In genomic region chr12:15122586-15123212, GRCm38 (mm10) we compare ENCODE assay signal across 18 mouse cellular contexts.
"Had no signal": no experiment of that assay in that cellular context is flagged by ENCODE, and none has a peak within 500 bp of the region (broad histone marks: within the 10 kb centered on the region; RNA-seq: fewer than 3 reads in every experiment).

No protein-coding gene starts in this region.

- ATAC-seq: liver, postnatal 0 days; lung, postnatal 0 days; midbrain, embryonic 13.5 days had no signal

- H3K4me3 ChIP-seq: limb, embryonic 12.5 days; limb, embryonic 15.5 days; megakaryocyte, embryonic 14.5 days; midbrain, embryonic 10.5 days; midbrain, embryonic 13.5 days had no signal

- H3K27ac ChIP-seq: kidney, postnatal 0 days; limb, embryonic 12.5 days; limb, embryonic 15.5 days; liver, embryonic 14.5 days; macrophage; midbrain, embryonic 10.5 days; midbrain, embryonic 13.5 days; stomach, postnatal 0 days had no signal

- H3K4me2 ChIP-seq: limb, embryonic 12.5 days; limb, embryonic 15.5 days; liver, embryonic 11.5 days; lung, embryonic 14.5 days; midbrain, embryonic 13.5 days had no signal

- H3K9ac ChIP-seq: limb, embryonic 12.5 days; limb, embryonic 15.5 days; liver, embryonic 14.5 days; liver, postnatal 0 days; lung, embryonic 14.5 days; midbrain, embryonic 13.5 days had no signal

- H3K27me3 ChIP-seq: limb, embryonic 12.5 days; limb, embryonic 15.5 days; megakaryocyte, embryonic 14.5 days; midbrain, embryonic 13.5 days had no signal

- H3K36me3 ChIP-seq: limb, embryonic 12.5 days; limb, embryonic 15.5 days; midbrain, embryonic 10.5 days; midbrain, embryonic 13.5 days had no signal

- H3K9me3 ChIP-seq: limb, embryonic 12.5 days; limb, embryonic 15.5 days; megakaryocyte, embryonic 14.5 days; midbrain, embryonic 10.5 days; midbrain, embryonic 13.5 days had no signal

- H3K4me1 ChIP-seq: limb, embryonic 12.5 days; limb, embryonic 15.5 days; megakaryocyte, embryonic 14.5 days; midbrain, embryonic 10.5 days; midbrain, embryonic 13.5 days had no signal

- DNase-seq: kidney, adult 2 months; kidney, postnatal 36 days; left cerebral cortex, postnatal 4 days; liver, postnatal 0 days; lung, embryonic 14.5 days; right cerebral cortex, postnatal 4 days; thymus, postnatal 25 days had no signal
